Mouse (Mus musculus): ENCODE data around the gene Smim20. TPM values are rescaled to one million over a fixed set of nuclear protein-coding genes. Genes with fewer than 3 reads are reported as not detected.
A peak's percentile ranks its signal among the peaks of the same experiment; 100 is the strongest.

Smim20 gene
- total RNA-seq, 2 experiments from 2014 or later = 36.4 to 39.7 TPM

DNA sequence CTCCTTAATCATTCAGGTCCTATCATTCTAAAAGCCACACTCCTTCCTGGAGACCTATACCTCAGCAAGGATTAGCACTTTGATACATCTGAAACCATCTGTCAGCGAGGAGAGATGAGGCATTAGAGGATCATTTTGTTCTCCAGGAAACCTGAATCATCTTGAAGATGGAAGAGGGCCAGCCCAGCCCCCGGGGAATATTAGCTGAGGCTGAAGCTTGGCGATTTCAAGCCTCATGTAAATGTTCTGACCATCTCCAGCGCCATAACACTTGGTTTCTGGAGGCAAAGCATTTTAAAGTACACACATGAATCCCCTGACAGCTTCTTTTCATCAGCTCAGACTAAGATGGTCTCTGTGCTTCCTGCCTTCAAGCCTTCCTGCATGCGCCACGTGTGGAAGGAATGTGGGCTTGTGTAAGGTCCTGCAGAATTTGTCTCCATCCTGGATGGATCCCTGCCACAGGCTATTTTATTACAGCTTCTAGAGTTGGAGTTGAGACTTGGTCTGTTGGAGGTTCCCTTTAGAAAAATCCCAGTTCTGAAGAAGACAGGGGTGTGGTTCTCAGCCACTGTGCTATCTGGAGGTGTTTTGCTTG lies 1.3 kb downstream of the Smim20 start:
- intact Hi-C loops (cut with DNase I) = no loop called here
- Histone ChIP-seq H3K4me3 (peak overlapping the region; percentile 78), H3K27ac (peak overlapping the region; percentile 9; the same call in 1 of the 2 replicates)
- no peak for DNase-seq (ENCODE audit: extremely low spot score in 1 of 2, low spot score in 2 of 2)
- no peak for TF ChIP-seq CTCF (IDR thresholded peaks at IDR 0.05)

DNA sequence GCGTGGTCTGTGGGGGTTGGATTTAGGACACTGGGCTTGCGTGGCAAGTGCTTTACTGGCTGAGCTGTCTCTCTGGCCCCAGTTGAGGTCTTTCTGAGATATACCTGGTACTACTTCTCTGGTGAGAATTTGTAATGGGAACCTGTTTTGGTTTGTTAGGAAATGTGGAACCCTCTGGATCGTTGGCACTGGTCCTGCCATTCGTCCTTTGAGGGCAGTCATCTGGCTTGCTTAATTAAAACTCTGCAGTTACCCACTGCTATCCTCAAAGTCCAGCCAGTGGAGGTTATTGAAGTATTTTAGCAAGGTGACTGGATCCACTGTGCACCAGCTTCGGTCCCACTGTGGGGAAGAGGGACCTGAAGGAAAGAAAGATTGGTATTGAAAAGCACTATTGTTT lies 2.9 kb downstream of the Smim20 start:
- TF ChIP-seq CTCF (IDR thresholded peaks at IDR 0.05) = no peak
- intact Hi-C loops (cut with DNase I) = no loop called here
- Histone ChIP-seq H3K4me3 (no peak overlapping the region), H3K27ac (no peak overlapping the region)
- no peak for DNase-seq (ENCODE audit: extremely low spot score in 1 of 2, low spot score in 2 of 2)

DNA sequence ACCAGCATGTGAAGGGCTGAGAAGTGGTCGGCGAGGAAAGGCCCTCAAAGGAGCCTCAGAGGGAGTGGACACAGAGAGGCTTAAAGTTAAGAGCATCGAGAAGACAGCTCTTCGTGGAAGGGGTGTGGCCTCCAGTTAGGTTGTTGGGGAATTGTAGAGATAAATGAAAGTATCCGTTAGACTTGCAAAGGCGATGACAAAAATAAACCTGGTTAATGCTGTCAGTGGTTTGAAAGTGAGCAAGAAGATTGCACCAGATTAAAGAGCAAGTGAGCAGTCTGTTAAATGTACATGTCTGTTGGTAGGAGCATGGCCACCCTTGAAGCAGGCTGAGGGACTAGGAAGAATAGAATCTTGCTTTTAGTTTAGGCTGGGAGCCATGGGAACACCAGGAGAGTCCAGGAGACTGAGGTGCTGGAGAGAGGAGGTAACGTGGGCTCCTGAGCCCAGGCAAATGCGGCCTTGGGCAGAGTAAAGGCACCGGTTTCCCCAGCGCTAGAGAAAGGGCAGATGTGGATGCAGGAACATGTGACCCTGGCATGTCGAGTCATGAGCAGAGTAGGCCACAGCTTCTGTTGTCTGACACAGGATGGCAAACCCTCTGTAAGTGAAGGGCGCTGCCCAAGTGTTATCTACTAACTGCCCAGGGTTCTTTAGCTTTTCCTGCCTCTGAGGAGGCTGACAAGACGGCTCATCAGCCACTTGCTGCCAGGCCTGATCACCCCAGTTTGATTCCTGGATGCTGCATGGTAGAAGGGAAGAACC lies 4.2 kb downstream of the Smim20 start:
- Histone ChIP-seq H3K4me3 (no peak overlapping the region), H3K27ac (no peak overlapping the region)
- no peak for DNase-seq (ENCODE audit: extremely low spot score in 1 of 2, low spot score in 2 of 2)
- TF ChIP-seq CTCF (IDR thresholded peaks at IDR 0.05) = no peak
- intact Hi-C loops (cut with DNase I) = no loop called here

DNA sequence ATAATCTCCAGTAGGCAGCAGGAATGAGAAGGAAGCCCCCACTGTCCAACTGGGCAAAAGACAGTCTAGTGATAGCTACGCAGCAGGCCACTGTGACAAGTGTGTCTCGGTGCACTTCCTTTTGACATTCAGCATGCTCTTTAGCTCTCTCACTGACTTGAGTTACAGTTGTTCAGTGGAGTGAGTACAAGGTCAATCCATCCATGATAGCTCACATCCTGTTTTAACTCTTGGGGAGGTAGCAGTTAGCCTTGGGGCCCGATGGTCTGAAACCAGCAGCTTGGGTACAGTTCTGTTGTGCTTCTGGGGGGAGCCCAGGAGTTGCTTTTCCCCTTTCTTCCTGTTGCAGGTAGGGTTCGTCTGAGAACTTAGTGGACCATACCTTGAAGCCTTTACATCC lies 5.7 kb downstream of the Smim20 start:
- no peak overlapping the region for H3K27ac ChIP-seq
- intact Hi-C loops (cut with DNase I) = no loop called here
- H3K4me3 ChIP-seq = no peak overlapping the region
- no peak for DNase-seq (ENCODE audit: extremely low spot score in 1 of 2, low spot score in 2 of 2)
- TF ChIP-seq CTCF (IDR thresholded peaks at IDR 0.05) = no peak

DNA sequence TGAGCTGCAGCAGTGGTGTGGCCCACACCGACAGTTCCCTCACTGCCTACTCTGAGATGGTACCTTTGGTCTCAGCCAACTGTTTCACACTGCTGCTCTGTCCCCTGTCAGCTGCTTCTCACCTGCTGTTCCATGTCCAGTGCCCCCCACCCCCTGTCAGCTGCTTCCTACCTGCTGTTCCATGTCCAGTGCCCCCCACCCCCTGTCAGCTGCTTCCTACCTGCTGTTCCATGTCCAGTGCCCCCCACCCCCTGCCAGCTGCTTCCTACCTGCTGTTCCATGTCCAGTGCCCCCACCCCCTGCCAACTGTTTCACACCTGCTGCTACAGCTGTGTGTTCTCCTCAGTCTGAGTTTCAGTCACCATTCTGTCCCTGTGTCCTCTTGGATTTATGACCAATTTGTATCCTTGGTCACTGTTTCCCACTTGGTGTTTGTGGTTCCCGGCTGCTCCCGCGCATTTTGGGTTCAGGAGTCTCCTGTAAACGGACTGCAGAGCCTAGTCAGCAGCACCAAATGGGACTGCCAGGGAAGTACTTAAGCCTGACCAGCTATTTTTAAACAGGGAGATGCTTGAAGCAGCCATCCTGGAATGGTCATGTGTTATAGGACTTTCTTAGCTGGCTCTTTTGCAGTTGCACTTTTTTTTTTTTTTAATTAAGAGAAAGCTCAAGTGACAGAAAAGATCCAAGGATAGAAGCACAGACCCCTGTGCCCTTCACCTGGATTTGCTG lies 7.0 kb downstream of the Smim20 start:
- no peak for DNase-seq (ENCODE audit: extremely low spot score in 1 of 2, low spot score in 2 of 2)
- TF ChIP-seq CTCF (IDR thresholded peaks at IDR 0.05) = no peak
- H3K27ac ChIP-seq = no peak overlapping the region; the same call in 1 of the 2 replicates
- H3K4me3 ChIP-seq = no peak overlapping the region
- intact Hi-C loops (cut with DNase I) = no loop called here

DNA sequence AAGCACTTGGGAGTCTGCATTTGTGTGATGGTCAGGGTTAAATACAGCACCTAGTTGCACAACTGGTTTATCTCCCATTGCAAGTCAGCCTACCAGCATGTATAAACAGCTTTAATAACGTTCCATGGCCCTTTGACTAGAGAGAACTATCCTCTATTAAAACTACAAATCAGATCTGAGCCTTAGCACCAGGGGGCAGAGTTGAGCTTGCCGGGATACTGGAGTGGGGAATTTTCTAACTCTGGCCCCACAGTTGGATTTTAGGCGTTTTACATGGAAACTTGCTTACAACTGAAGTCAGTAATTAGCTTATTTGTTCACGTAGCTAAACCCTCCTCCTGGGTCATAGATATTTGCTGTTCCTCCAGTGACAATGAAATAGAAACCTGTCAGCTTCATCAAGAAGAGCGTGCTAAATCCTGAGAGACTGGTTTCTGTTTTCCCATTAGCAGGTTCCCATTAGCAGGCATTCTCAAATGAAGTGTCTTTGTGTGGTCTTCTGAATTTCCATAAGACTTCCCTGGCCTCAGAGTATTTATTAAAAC lies 8.0 kb downstream of the Smim20 start:
- peak; percentile 47 to 49 for DNase-seq (ENCODE audit: extremely low spot score in 1 of 2, low spot score in 2 of 2)
- intact Hi-C loops (cut with DNase I) = loop anchor here (5.0 kb wide), 1 partner anchor 312 kb away; no protein-coding TSS in a partner anchor
- TF ChIP-seq CTCF (IDR thresholded peaks at IDR 0.05) = peak; percentile 74
- H3K27ac ChIP-seq = peak overlapping the region; percentile 40
- H3K4me3 ChIP-seq = no peak overlapping the region

DNA sequence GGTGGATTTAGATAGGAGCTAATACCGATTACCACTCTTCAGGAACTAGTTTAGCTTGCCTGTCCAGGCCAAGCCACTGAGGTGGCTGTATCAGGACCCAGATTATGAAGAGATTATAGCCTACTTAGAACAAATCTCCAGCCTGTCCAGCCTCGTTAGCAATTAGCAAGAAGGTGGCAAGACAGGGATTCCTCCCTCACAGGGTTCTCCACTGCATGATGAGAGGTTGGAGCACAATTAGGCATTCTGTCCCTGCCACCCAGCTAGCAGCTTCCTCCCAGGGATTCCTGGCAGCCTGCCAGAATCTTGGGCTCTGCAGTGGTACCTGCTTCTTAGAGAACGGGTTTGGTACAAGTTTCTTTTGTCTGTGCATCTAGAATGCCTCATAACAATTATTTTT lies 8.5 kb downstream of the Smim20 start:
- intact Hi-C loops (cut with DNase I) = loop anchor here (5.0 kb wide), 1 partner anchor 312 kb away; no protein-coding TSS in a partner anchor
- TF ChIP-seq CTCF (IDR thresholded peaks at IDR 0.05) = no peak
- no peak overlapping the region for H3K27ac ChIP-seq
- DNase-seq (ENCODE audit: extremely low spot score in 1 of 2, low spot score in 2 of 2) = no peak
- no peak overlapping the region for H3K4me3 ChIP-seq

DNA sequence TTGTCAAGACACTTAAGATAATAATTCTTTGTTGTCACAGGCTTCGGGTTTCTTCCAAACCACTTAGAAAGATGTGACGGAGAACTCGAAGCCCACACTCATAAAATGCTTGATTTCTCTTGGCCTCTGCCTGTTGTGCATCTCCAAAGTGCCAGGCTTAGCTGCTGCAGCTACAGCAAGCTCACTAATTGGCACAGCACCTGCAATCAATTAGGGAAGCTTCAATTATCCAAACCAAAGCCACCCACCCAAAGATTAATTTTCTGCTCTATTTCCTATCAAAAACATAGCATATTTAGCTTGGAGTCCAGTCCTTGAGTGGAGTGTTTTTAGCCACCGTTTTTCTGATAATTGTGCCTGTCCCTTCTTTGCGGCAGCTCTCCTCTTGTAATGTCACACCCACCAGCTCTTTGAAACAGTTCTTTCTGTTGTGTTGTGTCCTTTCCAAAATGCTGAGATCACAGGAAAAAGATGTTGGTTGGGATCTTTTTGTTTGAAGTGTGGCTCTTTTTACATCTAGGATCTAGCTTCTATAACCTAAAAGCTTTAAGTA lies 9.7 kb downstream of the Smim20 start:
- no peak for DNase-seq (ENCODE audit: extremely low spot score in 1 of 2, low spot score in 2 of 2)
- intact Hi-C loops (cut with DNase I) = loop anchor here (5.0 kb wide), 1 partner anchor 311 kb away; no protein-coding TSS in a partner anchor
- H3K27ac ChIP-seq = no peak overlapping the region
- H3K4me3 ChIP-seq = no peak overlapping the region
- no peak for TF ChIP-seq CTCF (IDR thresholded peaks at IDR 0.05)

DNA sequence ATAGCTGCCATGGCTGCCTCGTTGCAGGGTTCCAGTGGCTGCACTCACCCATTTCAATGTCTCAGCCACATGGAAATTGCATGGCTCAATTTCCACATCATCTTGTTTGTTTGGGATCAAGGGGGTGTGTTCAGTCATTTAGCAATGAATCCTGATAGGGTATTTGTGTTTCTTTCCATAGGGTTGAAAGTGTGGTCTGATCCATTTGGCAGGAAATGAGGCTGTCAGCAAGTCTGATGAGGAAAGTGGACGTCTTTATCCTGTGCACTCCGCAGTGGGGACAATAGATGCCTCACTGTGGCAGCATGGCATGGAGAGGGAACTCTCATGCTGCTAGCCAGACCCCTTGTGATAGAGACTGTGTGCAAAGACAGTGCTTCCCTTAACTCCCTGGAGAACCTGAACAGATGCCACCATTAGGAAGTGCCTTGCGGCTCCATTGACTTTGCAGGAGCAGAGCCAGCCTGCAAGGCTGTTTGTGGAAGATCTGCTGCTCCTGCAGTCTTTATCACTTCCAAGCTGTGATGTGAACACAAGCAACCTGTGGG lies 10.9 kb downstream of the Smim20 start:
- TF ChIP-seq CTCF (IDR thresholded peaks at IDR 0.05) = no peak
- no peak overlapping the region for H3K4me3 ChIP-seq
- intact Hi-C loops (cut with DNase I) = loop anchor here (5.0 kb wide), 1 partner anchor 310 kb away; no protein-coding TSS in a partner anchor
- H3K27ac ChIP-seq = no peak overlapping the region
- no peak for DNase-seq (ENCODE audit: extremely low spot score in 1 of 2, low spot score in 2 of 2)

DNA sequence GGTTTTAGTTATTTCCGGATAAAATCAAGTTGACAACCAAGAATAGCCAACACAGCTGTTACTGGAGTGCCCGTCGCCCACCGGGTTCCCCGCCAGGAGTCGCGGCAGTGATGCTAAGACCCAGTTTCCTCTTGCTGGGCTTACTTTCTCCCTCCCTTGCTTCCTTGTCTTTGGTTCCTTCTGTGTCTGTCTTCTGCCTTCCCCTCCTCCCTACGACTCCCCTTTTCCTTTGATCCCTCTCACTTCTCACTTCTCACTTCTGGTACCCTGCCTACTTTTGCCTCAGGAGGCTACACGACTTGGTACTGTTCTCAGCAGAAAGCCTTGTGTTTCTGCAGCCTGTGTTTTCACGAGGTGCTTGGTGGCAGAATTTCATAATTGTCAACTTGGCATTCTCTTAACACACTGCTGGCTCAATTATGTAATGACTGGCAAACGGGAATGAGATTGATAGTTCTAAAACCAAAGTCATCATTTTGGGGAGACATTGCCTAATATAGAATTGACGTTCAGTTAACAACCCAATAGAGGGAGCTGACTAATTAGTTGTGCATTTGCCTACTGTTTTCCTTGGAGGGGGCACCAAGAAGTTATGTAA lies 12.4 kb downstream of the Smim20 start:
- intact Hi-C loops (cut with DNase I) = loop anchor here (5.0 kb wide), 1 partner anchor 308 kb away; no protein-coding TSS in a partner anchor
- no peak overlapping the region for H3K4me3 ChIP-seq
- H3K27ac ChIP-seq = no peak overlapping the region
- no peak for DNase-seq (ENCODE audit: extremely low spot score in 1 of 2, low spot score in 2 of 2)
- no peak for TF ChIP-seq CTCF (IDR thresholded peaks at IDR 0.05)

DNA sequence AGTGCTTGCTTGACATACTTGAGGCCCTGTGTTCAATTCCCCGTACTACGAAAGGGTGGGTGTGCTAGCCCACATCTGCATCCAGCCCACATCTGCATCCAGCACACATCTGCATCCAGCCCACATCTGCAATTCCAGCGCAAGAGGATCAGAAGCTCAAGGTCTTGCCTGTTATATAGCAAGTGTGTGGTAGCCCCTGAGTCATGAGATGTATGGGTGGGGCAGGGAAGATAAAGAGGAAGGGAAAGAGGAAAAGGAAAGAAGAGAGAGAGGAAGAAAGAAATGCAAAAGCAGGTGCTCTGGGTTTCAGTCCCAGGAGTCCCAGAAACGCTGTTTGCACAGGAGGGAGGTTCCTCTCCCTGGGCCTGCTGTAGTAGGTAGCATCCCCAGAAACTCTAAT lies 15.6 kb downstream of the Smim20 start:
- intact Hi-C loops (cut with DNase I) = no loop called here
- TF ChIP-seq CTCF (IDR thresholded peaks at IDR 0.05) = no peak
- H3K27ac ChIP-seq = no peak overlapping the region
- no peak for DNase-seq (ENCODE audit: extremely low spot score in 1 of 2, low spot score in 2 of 2)
- no peak overlapping the region for H3K4me3 ChIP-seq

Measured in left cerebral cortex, adult 2 months (tissue).